Mouse (Mus musculus) limb, embryonic 15.5 days (tissue): ENCODE results near the gene Acot12. TPM values are rescaled to one million over a fixed set of nuclear protein-coding genes. Genes with fewer than 3 reads are reported as not detected.

ENCODE experiments used
- ATAC-seq: fragments of 200-750 bp; cut with Nextera tagmentation; 2 replicates; pipeline ENCODE4 v1.8.0; 2017; ENCODE audit warnings: low read depth, moderate TSS enrichment; ENCODE audit not compliant: insufficient number of reproducible peaks, low FRiP score, low TSS enrichment
- H3K27ac ChIP-seq: fragments of 300-500 bp; sonication (generic); 2 replicates; pipeline ENCODE4 v1.5.1; 2015; ENCODE audit warnings: moderate library complexity, mild to moderate bottlenecking, inconsistent platforms
- H3K27me3 ChIP-seq: fragments of 300-500 bp; sonication (generic); 2 replicates; pipeline ENCODE4 v1.6.1; 2015; ENCODE audit warnings: inconsistent platforms
- H3K36me3 ChIP-seq: fragments of 300-500 bp; sonication (generic); 2 replicates; pipeline ENCODE4 v1.6.1; 2015; ENCODE audit warnings: inconsistent platforms
- H3K4me1 ChIP-seq: fragments of 300-500 bp; sonication (generic); 2 replicates; pipeline ENCODE4 v1.6.1; 2015; ENCODE audit warnings: inconsistent platforms
- H3K4me2 ChIP-seq: fragments of 300-500 bp; sonication (generic); 2 replicates; pipeline ENCODE4 v1.6.1; 2015; ENCODE audit warnings: mild to moderate bottlenecking, inconsistent platforms
- H3K4me3 ChIP-seq: fragments of 300-500 bp; sonication (generic); 2 replicates; pipeline ENCODE4 v1.5.1; 2015; ENCODE audit warnings: mild to moderate bottlenecking, inconsistent platforms
- H3K9ac ChIP-seq: fragments of 300-500 bp; sonication (generic); 2 replicates; pipeline ENCODE4 v1.6.1; 2015; ENCODE audit warnings: inconsistent platforms
- H3K9me3 ChIP-seq: fragments of 300-500 bp; sonication (generic); 2 replicates; pipeline ENCODE4 v1.6.1; 2016; ENCODE audit warnings: inconsistent platforms
- WGBS: fragments of 180-500 bp; shearing (Covaris S2); methylation state at CpG from one replicate; pipeline ENCODE4 v1.1.7; 2015; 5-methylcytosine and 5-hydroxymethylcytosine counted together
- polyA plus RNA-seq: library from polyadenylated mRNA; unstranded; fragments of >200 nt; fragmentation: Nextera tagmentation; extraction: Ambion mirVana; gene quantifications from 2 replicates; pipeline ENCODE4 v1.2.1, GENCODE M21; 2015

The Acot12 gene
- polyA plus RNA-seq, 1 experiment from 2014 or later, result not detected

DNA sequence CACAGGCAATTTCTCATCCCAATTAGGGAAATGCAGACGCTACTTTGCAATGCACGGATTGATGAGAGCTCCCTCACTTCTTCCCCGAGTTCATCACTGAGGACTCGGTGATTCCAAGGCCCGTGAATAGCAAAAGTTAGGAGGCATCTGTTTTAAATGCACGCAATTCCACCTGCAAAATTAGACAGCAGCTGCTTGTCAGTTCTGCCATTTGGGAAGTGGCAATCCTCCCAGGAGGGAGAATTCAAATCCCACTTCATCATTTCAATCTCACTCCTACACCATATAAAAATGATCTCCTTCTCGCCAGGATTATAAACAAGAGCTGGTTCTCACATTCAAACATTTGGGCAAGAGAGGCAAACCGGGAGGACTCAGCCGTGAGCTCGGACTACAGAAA lies 56.1 kb downstream of the Acot12 start:
- no peaks in the 10 kb centered on the region for H3K27me3 ChIP-seq
- peaks cover 71% of the 10 kb centered on the region for H3K36me3 ChIP-seq
- WGBS, result 87% methylated on average over 10 of the region's 10 CpGs
- H3K4me2 ChIP-seq, result no peak overlapping the region
- no peak overlapping the region for H3K9ac ChIP-seq
- no peak for ATAC-seq
- H3K4me1 ChIP-seq, result no peaks in the 10 kb centered on the region
- H3K9me3 ChIP-seq, result no peaks in the 10 kb centered on the region
- H3K27ac ChIP-seq, result no peak overlapping the region
- H3K4me3 ChIP-seq, result no peak overlapping the region

DNA sequence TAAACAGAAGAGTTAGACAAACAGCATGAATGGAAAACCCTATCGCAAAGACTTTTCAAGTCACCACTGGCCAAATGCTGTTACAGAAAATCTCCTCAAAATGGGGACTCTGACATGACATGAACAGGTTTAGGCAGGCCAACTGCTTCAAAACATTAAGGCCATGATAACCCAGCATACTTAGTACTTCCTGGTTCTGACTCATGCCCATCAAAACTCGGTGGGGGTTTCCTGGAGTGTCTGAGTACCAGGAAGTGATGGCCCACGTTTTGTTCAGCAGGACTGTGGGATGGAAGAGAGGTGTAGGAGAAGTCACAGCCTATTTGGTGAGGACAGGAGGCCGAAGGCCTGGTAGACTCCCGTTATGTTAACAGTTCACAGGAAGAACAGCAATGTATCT lies 60.4 kb downstream of the Acot12 start:
- 85% methylated on average over 5 of the region's 5 CpGs for WGBS
- no peaks in the 10 kb centered on the region for H3K9me3 ChIP-seq
- H3K27me3 ChIP-seq, result no peaks in the 10 kb centered on the region
- H3K4me1 ChIP-seq, result no peaks in the 10 kb centered on the region; the same call in 1 of the 2 replicates
- no peak for ATAC-seq
- H3K4me2 ChIP-seq, result no peak overlapping the region
- no peak overlapping the region for H3K27ac ChIP-seq
- H3K36me3 ChIP-seq, result peaks cover 69% of the 10 kb centered on the region
- H3K9ac ChIP-seq, result no peak overlapping the region
- no peak overlapping the region for H3K4me3 ChIP-seq

DNA sequence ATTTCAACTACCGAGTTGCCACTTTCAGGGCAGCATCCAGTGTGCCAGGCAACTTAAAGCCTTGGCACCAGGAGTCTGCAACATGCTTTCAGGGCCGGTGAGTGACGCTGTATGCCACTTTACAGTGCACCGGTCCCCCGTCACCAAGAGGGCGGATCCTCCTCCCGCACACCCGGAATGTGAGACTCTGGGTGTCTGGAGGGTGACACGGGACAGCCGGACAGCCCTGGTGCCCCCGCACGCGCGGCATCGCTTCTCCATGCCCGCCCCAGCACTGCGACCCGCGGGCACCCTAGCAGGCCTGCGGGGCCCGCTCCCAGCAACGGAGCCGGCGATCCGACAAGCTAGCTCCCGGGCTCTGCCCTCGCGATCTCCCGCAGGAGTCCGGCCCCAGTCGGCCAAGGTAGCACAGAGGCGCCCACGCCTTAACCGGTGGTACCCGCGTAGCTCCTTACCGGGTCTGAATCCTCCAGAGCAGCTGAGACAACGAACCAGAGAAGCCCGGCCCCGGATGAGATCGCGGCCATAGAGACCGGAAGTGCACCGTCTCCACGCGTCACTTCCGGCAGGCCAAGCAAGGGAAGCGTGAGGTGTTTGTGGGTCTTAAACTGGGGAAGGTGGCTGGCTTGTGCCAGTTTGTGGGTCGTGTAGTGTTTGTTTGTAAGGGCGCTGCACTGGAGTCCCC lies 66.0 kb downstream of the Acot12 start, which contains the start of gene Zcchc9:
Zcchc9 (minus strand) TSS at position 551 of the 685 bp plus-strand sequence.
- under 1% methylated on average over 50 of the region's 50 CpGs for WGBS
- peak within 1 kb of the TSS; percentile 99 for H3K9ac ChIP-seq
- H3K27me3 ChIP-seq, result no peaks in the 10 kb centered on the region
- peak within 1 kb of the TSS; percentile 98 for H3K4me3 ChIP-seq
- H3K27ac ChIP-seq, result peak within 1 kb of the TSS; percentile 94
- peak; percentile 92 for ATAC-seq
- H3K9me3 ChIP-seq, result no peaks in the 10 kb centered on the region
- H3K36me3 ChIP-seq, result peaks cover 17% of the 10 kb centered on the region
- peak within 1 kb of the TSS; percentile 57 for H3K4me2 ChIP-seq
- peaks cover 4% of the 10 kb centered on the region for H3K4me1 ChIP-seq

DNA sequence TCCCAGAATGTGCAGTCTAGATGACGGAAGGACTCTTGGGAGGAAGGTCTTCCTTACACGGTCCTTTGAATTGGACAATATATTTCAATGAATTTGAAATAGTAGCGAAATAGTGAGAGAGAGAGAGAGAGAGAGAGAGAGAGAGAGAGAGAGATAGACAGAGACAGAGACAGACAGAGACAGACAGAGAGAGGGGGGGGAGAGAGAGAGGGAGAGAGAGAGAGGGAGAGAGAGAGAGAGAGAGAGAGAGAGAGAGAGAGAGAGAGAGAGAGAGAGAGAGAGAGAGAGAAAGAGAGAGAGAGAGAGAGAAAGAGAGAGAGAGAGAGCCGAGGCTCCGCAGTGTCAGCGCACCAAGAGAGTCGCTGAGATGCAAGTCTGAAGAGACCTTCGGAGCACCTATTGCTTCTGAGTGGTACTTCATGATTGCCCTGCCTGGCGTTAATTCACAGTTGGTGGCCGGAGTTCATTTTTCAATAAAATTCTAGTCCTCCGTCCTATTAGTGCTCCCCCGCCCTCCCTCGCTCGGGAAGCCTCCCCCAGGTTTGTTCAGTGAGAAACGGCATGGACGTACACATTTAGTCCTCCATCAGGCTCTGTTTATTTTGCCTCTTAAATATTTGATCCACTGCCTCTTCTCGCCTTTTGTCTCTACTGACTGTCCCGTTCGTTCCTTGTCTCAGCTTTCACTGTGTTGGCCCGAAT lies 66.7 kb downstream of the Acot12 start:
- 32% methylated on average over 20 of the region's 20 CpGs for WGBS
- H3K27ac ChIP-seq, result peak overlapping the region; percentile 94
- H3K9ac ChIP-seq, result peak overlapping the region; percentile 99
- ATAC-seq, result no peak
- H3K27me3 ChIP-seq, result no peaks in the 10 kb centered on the region
- H3K36me3 ChIP-seq, result peaks cover 17% of the 10 kb centered on the region
- H3K4me2 ChIP-seq, result peak overlapping the region; percentile 57
- H3K4me3 ChIP-seq, result peak overlapping the region; percentile 98
- H3K4me1 ChIP-seq, result peaks cover 4% of the 10 kb centered on the region
- H3K9me3 ChIP-seq, result no peaks in the 10 kb centered on the region

DNA sequence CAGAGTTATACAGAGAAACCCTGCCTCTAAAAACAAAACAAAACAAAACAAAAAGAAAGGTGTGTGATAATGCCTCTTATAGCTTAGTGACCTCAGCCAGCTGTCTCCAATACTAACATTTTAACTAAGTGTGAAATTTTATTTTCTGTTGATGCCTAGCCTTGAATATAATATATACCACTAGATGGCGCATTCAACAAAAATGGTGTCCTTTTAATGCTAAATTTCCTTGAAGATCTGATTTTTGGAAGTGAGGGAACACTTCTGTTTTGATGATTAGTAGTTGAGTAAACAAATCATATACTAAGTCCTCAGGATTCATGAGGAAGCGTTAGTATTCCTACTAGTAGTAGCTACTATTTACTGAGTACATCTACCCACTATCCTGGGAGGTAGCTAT lies 68.2 kb downstream of the Acot12 start:
- H3K27me3 ChIP-seq, result no peaks in the 10 kb centered on the region
- 35% methylated on average over 2 of the region's 2 CpGs for WGBS
- no peak overlapping the region for H3K9ac ChIP-seq
- H3K36me3 ChIP-seq, result peaks cover 13% of the 10 kb centered on the region
- no peaks in the 10 kb centered on the region for H3K9me3 ChIP-seq
- no peak overlapping the region for H3K4me3 ChIP-seq
- H3K4me2 ChIP-seq, result no peak overlapping the region
- H3K27ac ChIP-seq, result no peak overlapping the region
- peaks cover 4% of the 10 kb centered on the region for H3K4me1 ChIP-seq
- ATAC-seq, result no peak

DNA sequence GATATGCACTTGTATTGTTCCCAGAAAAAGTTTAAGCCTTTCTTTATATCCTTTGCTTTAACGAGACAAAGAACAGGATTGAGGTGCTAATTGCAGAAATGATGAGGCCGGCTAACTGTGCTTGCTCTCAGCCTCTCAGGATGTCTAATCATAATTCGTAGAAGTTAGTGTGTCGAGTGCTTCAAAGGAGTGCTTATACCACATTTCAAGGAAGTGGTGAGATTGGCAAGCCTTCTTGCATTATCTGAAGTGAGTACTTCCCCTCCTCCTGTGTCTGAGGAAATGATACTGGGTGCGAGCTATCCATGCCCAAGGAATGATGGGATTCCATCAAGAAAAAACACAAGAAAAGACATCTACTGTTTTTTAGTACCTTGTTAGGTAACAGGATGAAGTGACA lies 73.4 kb downstream of the Acot12 start:
- no peak for ATAC-seq

DNA sequence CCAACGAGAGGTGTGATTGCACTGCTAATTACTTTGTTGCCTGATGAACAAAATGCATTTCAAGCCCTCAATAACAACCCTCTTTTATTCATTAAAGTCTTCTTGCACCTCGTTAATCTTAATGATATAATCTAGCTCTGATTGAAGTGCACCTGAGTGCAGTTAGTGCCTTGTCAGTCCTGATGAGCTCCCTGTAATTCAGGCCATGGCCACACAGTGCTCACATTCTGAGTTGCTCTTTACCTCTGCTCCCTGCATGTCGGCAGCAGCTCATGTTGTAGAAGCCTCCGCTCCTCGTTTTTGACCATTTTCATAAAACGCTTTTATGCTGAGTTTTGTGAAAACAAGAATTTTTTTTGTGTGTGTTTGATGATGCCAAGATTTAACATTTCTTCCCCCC lies 82.4 kb downstream of the Acot12 start:
- H3K4me1 ChIP-seq, result no peaks in the 10 kb centered on the region
- H3K4me3 ChIP-seq, result no peak overlapping the region
- H3K36me3 ChIP-seq, result no peaks in the 10 kb centered on the region
- no peak overlapping the region for H3K27ac ChIP-seq
- H3K4me2 ChIP-seq, result no peak overlapping the region
- no peaks in the 10 kb centered on the region for H3K9me3 ChIP-seq
- WGBS, result 43% methylated on average over 6 of the region's 6 CpGs
- ATAC-seq, result no peak
- no peaks in the 10 kb centered on the region for H3K27me3 ChIP-seq
- no peak overlapping the region for H3K9ac ChIP-seq

More for the DNA sequence above, 73.4 kb downstream of the Acot12 start:
- Histone ChIP-seq H3K36me3 (no peaks in the 10 kb centered on the region), H3K4me2 (no peak overlapping the region), H3K9me3 (no peaks in the 10 kb centered on the region), H3K9ac (no peak overlapping the region), H3K4me1 (no peaks in the 10 kb centered on the region), H3K27ac (no peak overlapping the region), H3K27me3 (no peaks in the 10 kb centered on the region), H3K4me3 (no peak overlapping the region)
- 85% methylated on average over 5 of the region's 5 CpGs for WGBS

DNA sequence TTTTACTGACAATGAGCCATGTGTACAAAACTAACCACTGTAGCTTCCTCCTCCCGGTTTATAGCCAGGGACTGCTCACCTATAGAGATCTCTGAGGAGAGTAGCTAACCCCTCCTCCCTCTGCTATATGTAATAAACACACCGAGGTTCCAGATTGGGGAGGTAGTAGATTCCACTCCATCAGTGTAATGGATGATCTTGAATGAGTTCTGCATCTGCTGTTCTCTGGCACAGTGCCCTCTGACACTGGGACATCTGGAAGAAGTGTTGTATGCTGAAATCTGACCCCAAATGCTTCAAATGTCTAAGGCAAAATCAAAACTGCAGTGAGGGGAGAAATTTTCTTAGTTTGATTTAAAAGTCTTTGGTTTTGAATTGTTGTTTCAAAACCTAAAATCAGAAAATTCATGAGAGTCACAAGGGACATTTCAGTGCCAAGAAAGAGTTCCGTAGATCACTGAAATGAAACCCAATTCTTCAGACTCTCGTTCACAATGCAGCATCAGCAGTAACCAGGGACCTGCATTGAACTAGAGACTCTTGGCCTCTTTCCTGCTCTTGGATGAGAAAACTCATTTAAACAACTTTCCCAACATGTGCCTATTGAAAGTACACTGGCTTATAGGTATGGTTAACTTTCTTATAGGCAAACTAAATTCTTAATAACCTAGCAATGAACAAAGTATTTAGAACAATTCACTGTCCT lies 83.7 kb downstream of the Acot12 start:
- H3K4me1 ChIP-seq, result no peaks in the 10 kb centered on the region
- H3K27ac ChIP-seq, result no peak overlapping the region; the same call in 1 of the 2 replicates
- H3K4me2 ChIP-seq, result no peak overlapping the region
- no peaks in the 10 kb centered on the region for H3K9me3 ChIP-seq
- no peaks in the 10 kb centered on the region for H3K27me3 ChIP-seq
- 42% methylated on average over 4 of the region's 4 CpGs for WGBS
- peak; percentile 65; the same call in 1 of the 2 replicates for ATAC-seq
- H3K36me3 ChIP-seq, result no peaks in the 10 kb centered on the region
- H3K9ac ChIP-seq, result no peak overlapping the region
- no peak overlapping the region for H3K4me3 ChIP-seq

DNA sequence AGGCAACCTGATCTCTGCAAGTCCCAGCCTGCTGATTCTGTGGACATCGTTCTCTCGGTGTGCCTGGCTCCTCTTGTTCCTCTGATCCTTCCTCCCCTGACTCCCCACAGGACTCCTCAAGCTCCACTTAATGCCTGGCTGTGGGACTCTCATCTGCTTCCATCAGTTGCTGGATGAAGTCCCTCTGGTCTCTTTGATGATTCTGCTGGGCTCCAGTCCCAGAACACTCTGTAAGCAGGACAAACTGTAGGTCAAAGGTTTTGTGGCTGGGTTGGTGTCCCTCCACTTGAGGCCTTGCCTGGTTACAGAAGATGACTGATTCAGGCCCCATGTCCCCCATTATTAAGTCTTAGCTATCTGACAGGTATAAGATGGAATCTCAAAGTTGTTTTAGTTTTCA lies 84.8 kb downstream of the Acot12 start:
- Histone ChIP-seq H3K4me3 (no peak overlapping the region), H3K27me3 (no peaks in the 10 kb centered on the region), H3K4me1 (no peaks in the 10 kb centered on the region), H3K9ac (no peak overlapping the region), H3K4me2 (no peak overlapping the region), H3K36me3 (no peaks in the 10 kb centered on the region), H3K27ac (no peak overlapping the region), H3K9me3 (no peaks in the 10 kb centered on the region)
- 55% methylated on average over 2 of the region's 2 CpGs for WGBS
- ATAC-seq, result no peak

DNA sequence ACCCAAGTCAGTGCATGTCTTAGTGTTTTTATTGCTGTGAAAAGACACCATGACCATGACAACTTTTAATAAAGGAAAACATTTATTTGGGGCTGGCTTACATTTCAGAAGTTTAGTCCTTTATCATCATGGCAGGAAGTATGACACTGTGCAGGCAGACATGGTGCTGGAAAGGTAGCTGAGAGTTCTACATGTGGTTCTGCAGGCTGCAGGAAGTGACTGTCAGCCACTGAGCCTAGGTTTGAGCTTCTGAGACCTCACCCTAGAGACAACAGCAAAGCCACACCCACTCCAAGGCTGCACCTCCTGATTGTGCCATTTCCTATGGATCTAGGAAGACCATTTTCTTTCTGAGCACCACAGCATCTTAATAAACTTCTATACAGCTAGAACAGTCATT lies 86.6 kb downstream of the Acot12 start:
- H3K9ac ChIP-seq, result no peak overlapping the region
- no peaks in the 10 kb centered on the region for H3K9me3 ChIP-seq
- H3K4me1 ChIP-seq, result no peaks in the 10 kb centered on the region
- no peak for ATAC-seq
- no peak overlapping the region for H3K27ac ChIP-seq
- no peaks in the 10 kb centered on the region for H3K36me3 ChIP-seq
- no peaks in the 10 kb centered on the region for H3K27me3 ChIP-seq
- no peak overlapping the region for H3K4me3 ChIP-seq
- H3K4me2 ChIP-seq, result no peak overlapping the region
